Mouse (Mus musculus): ENCODE data around the gene Col4a1.

Gene Col4a1

GRCm38 (mm10) chr8:11327722-11328417, 15.2 kb upstream of the Col4a1 start:
- DNase-seq (ENCODE audit: low spot score): no peak

- no peak for DNase-seq (ENCODE audit: low spot score)
These were observed 14.7 kb upstream of the Col4a1 start for GRCm38 (mm10) chr8:11327298-11327697.

GRCm38 (mm10) chr8:11324801-11325395, 12.3 kb upstream of the Col4a1 start:
- DNase-seq (ENCODE audit: low spot score): no peak

GRCm38 (mm10) chr8:11323681-11324080, 11.1 kb upstream of the Col4a1 start:
- DNase-seq (ENCODE audit: low spot score): no peak

- DNase-seq (ENCODE audit: low spot score): no peak
These were observed 10.3 kb upstream of the Col4a1 start for GRCm38 (mm10) chr8:11322724-11323585.

GRCm38 (mm10) chr8:11321841-11322240, 9.2 kb upstream of the Col4a1 start:
- no peak for DNase-seq (ENCODE audit: low spot score)

GRCm38 (mm10) chr8:11319405-11319804, 6.8 kb upstream of the Col4a1 start:
- no peak for DNase-seq (ENCODE audit: low spot score)

GRCm38 (mm10) chr8:11316118-11316517, 3.5 kb upstream of the Col4a1 start:
- no peak for DNase-seq (ENCODE audit: low spot score)

- no peak for DNase-seq (ENCODE audit: low spot score)
These were observed 2.7 kb upstream of the Col4a1 start for GRCm38 (mm10) chr8:11315179-11315943.

- no peak for DNase-seq (ENCODE audit: low spot score)
These were observed 2.0 kb upstream of the Col4a1 start for GRCm38 (mm10) chr8:11314613-11315012.

- no peak for DNase-seq (ENCODE audit: low spot score)
These were observed 818 bp upstream of the Col4a1 start for GRCm38 (mm10) chr8:11313176-11314111.

GRCm38 (mm10) chr8:11311681-11312348, 811 bp downstream of the Col4a1 start:
- DNase-seq (ENCODE audit: low spot score): peak; percentile 38

GRCm38 (mm10) chr8:11310049-11310448, 2.6 kb downstream of the Col4a1 start:
- DNase-seq (ENCODE audit: low spot score): no peak

- no peak for DNase-seq (ENCODE audit: low spot score)
These were observed 3.4 kb downstream of the Col4a1 start for GRCm38 (mm10) chr8:11309226-11309625.

GRCm38 (mm10) chr8:11308570-11308998, 4.0 kb downstream of the Col4a1 start:
- DNase-seq (ENCODE audit: low spot score): no peak

GRCm38 (mm10) chr8:11307451-11307850, 5.2 kb downstream of the Col4a1 start:
- no peak for DNase-seq (ENCODE audit: low spot score)

GRCm38 (mm10) chr8:11305539-11305938, 7.1 kb downstream of the Col4a1 start:
- no peak for DNase-seq (ENCODE audit: low spot score)

- DNase-seq (ENCODE audit: low spot score): no peak
These were observed 8.5 kb downstream of the Col4a1 start for GRCm38 (mm10) chr8:11304027-11304601.

- no peak for DNase-seq (ENCODE audit: low spot score)
These were observed 12.2 kb downstream of the Col4a1 start for GRCm38 (mm10) chr8:11300436-11300835.

GRCm38 (mm10) chr8:11299317-11299602, 13.4 kb downstream of the Col4a1 start:
- no peak for DNase-seq (ENCODE audit: low spot score)

All from ovary, postnatal 10 days (tissue).